Mouse (Mus musculus) kidney, embryonic 14.5 days (tissue): ENCODE measurements around the gene Actn1. TPM values are rescaled to one million over a fixed set of nuclear protein-coding genes. Genes with fewer than 3 reads are reported as not detected.
A peak's percentile ranks its signal among the peaks of the same experiment; 100 is the strongest.

Source experiments
- ATAC-seq: fragments of 200-750 bp; cut with Nextera tagmentation; 2 replicates; pipeline ENCODE4 v1.8.0; 2017; ENCODE audit warnings: moderate number of reproducible peaks, mild to moderate bottlenecking, moderate TSS enrichment, moderate library complexity; ENCODE audit not compliant: low FRiP score, low TSS enrichment
- H3K27ac ChIP-seq: fragments of 300-500 bp; sonication (generic); 2 replicates; pipeline ENCODE4 v1.5.1; 2014; ENCODE audit warnings: low read depth, mild to moderate bottlenecking, low read length, moderate library complexity, mixed read lengths
- H3K27me3 ChIP-seq: fragments of 300-500 bp; sonication (generic); 2 replicates; pipeline ENCODE4 v1.6.1; 2014; ENCODE audit warnings: mild to moderate bottlenecking, low read length; ENCODE audit not compliant: control insufficient read depth, insufficient read depth
- H3K36me3 ChIP-seq: fragments of 300-500 bp; sonication (generic); 2 replicates; pipeline ENCODE4 v1.6.1; 2014; ENCODE audit warnings: low read length, mixed read lengths; ENCODE audit not compliant: control insufficient read depth, insufficient read depth
- H3K4me1 ChIP-seq: fragments of 300-500 bp; sonication (generic); 2 replicates; pipeline ENCODE4 v1.6.1; 2014; ENCODE audit warnings: low read length, mixed read lengths; ENCODE audit not compliant: control insufficient read depth, insufficient read depth
- H3K4me2 ChIP-seq: fragments of 300-500 bp; sonication (generic); replicated peaks from 2 replicates; pipeline ENCODE4 v1.6.1; 2014; ENCODE audit warnings: low read depth, mild to moderate bottlenecking, low read length
- H3K4me3 ChIP-seq: fragments of 300-500 bp; sonication (generic); 2 replicates; pipeline ENCODE4 v1.5.1; 2014; ENCODE audit warnings: mild to moderate bottlenecking, low read length
- H3K9ac ChIP-seq: fragments of 300-500 bp; sonication (generic); 2 replicates; pipeline ENCODE4 v1.6.1; 2014; ENCODE audit warnings: low read depth, mild to moderate bottlenecking, low read length, moderate library complexity
- H3K9me3 ChIP-seq: fragments of 300-500 bp; sonication (generic); 2 replicates; pipeline ENCODE4 v1.6.1; 2016; ENCODE audit warnings: low read length; ENCODE audit not compliant: control insufficient read depth
- WGBS: fragments of 180-500 bp; shearing (Covaris S2); extraction: QIAGEN DNeasy Blood & Tissue Kit; methylation state at CpG from one replicate; pipeline ENCODE4 v1.1.7; 2014; 5-methylcytosine and 5-hydroxymethylcytosine counted together
- polyA plus RNA-seq: library from polyadenylated mRNA; unstranded; fragments of >200 nt; fragmentation: Nextera tagmentation; extraction: Ambion mirVana; gene quantifications from 2 replicates; pipeline ENCODE4 v1.2.1, GENCODE M21; 2014

The Actn1 gene
- polyA plus RNA-seq, 1 experiment from 2014 or later: 52.6 TPM

DNA sequence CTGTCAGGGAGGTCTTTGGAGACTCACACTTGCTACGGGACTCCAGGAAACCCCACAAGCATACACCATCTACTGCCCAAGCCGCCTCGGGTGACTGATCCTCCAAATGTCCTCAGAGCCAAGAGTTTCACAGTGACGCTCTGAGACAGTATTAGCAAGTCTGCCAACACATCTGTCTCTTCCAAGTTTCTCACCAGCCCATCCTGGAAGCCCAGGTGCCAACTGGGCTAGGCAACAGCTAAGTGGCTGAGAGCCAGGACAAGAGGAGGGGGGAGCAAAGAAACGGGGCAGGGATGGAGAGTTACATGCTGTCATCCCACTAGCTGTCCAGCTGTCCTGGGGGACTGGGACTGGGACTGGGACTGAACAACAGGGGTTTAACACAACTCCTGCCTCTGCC lies 13.1 kb downstream of the Actn1 start:
- Histone ChIP-seq H3K27me3 (no peaks in the 10 kb centered on the region), H3K27ac (no peak overlapping the region), H3K4me3 (no peak overlapping the region), H3K4me2 (no peak overlapping the region), H3K9ac (no peak overlapping the region), H3K9me3 (no peaks in the 10 kb centered on the region), H3K36me3 (0 out of 2 replicates have a peak, but pooled peaks cover 3% of the 10 kb centered on the region), H3K4me1 (peaks cover 37% of the 10 kb centered on the region)
- no peak for ATAC-seq
- 68% methylated on average over 5 of the region's 5 CpGs for WGBS

- 31% methylated on average over 2 of the region's 2 CpGs for WGBS
- peak; percentile 41; the same call in 1 of the 2 replicates for ATAC-seq
- no peak overlapping the region for H3K9ac ChIP-seq
- 0 out of 2 replicates have a peak, but pooled peaks cover 3% of the 10 kb centered on the region for H3K36me3 ChIP-seq
- H3K4me1 ChIP-seq: peaks cover 33% of the 10 kb centered on the region
- H3K27me3 ChIP-seq: no peaks in the 10 kb centered on the region
- H3K9me3 ChIP-seq: no peaks in the 10 kb centered on the region
- H3K27ac ChIP-seq: no peak overlapping the region
- H3K4me3 ChIP-seq: no peak overlapping the region
- H3K4me2 ChIP-seq: no peak overlapping the region
These were observed 13.7 kb downstream of the Actn1 start for GRCm38 (mm10) chr12:80246505-80246904.

DNA sequence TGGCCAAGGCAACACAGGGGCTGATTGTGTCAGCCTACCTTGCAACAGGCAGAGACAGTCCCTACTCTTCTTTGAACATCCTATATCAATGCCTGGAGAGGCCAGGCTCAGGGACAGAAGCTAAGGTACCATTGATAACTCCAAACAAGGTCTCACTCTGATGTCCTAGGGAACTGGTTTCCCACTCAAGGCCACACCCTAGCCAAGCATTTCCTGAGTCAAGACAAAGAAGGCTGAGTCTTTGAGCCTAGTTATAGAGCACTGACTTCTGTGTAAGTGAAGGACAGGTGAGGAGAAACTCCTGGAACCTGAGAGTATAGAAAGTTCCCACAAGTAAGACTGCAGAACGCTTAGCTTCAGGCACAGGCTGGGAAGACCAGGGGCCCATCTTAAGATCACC lies 15.4 kb downstream of the Actn1 start:
- no peaks in the 10 kb centered on the region for H3K27me3 ChIP-seq
- 92% methylated on average over 1 of the region's 1 CpGs for WGBS
- peaks cover 22% of the 10 kb centered on the region for H3K4me1 ChIP-seq
- no peak for ATAC-seq
- H3K27ac ChIP-seq: no peak overlapping the region
- H3K36me3 ChIP-seq: 0 out of 2 replicates have a peak, but pooled peaks cover 3% of the 10 kb centered on the region
- no peaks in the 10 kb centered on the region for H3K9me3 ChIP-seq
- no peak overlapping the region for H3K9ac ChIP-seq
- H3K4me3 ChIP-seq: no peak overlapping the region
- no peak overlapping the region for H3K4me2 ChIP-seq

GRCm38 (mm10) chr12:80244127-80244526 lies 16.0 kb downstream of the Actn1 start:
- H3K4me3 ChIP-seq: no peak overlapping the region
- 90% methylated on average over 6 of the region's 6 CpGs for WGBS
- H3K9me3 ChIP-seq: no peaks in the 10 kb centered on the region
- peaks cover 25% of the 10 kb centered on the region; the same call in 1 of the 2 replicates for H3K4me1 ChIP-seq
- H3K4me2 ChIP-seq: no peak overlapping the region
- H3K27ac ChIP-seq: no peak overlapping the region
- H3K36me3 ChIP-seq: 0 out of 2 replicates have a peak, but pooled peaks cover 3% of the 10 kb centered on the region
- no peaks in the 10 kb centered on the region for H3K27me3 ChIP-seq
- ATAC-seq: no peak
- H3K9ac ChIP-seq: no peak overlapping the region

GRCm38 (mm10) chr12:80243335-80243734 lies 16.8 kb downstream of the Actn1 start:
- Histone ChIP-seq H3K27ac (no peak overlapping the region), H3K9me3 (no peaks in the 10 kb centered on the region), H3K9ac (no peak overlapping the region), H3K4me1 (peaks cover 32% of the 10 kb centered on the region; the same call in 1 of the 2 replicates), H3K4me2 (no peak overlapping the region), H3K36me3 (0 out of 2 replicates have a peak, but pooled peaks cover 3% of the 10 kb centered on the region), H3K27me3 (no peaks in the 10 kb centered on the region), H3K4me3 (no peak overlapping the region)
- ATAC-seq: no peak
- 62% methylated on average over 4 of the region's 4 CpGs for WGBS

- H3K27ac ChIP-seq: peak overlapping the region; percentile 37; the same call in 1 of the 2 replicates
- 84% methylated on average over 5 of the region's 5 CpGs for WGBS
- H3K9ac ChIP-seq: no peak overlapping the region
- H3K27me3 ChIP-seq: no peaks in the 10 kb centered on the region
- no peak for ATAC-seq
- H3K9me3 ChIP-seq: no peaks in the 10 kb centered on the region
- no peak overlapping the region for H3K4me2 ChIP-seq
- peaks cover 3% of the 10 kb centered on the region; the same call in 1 of the 2 replicates for H3K36me3 ChIP-seq
- no peak overlapping the region for H3K4me3 ChIP-seq
- peaks cover 29% of the 10 kb centered on the region for H3K4me1 ChIP-seq
These were observed 20.7 kb downstream of the Actn1 start for GRCm38 (mm10) chr12:80239445-80239844.

- H3K27me3 ChIP-seq: no peaks in the 10 kb centered on the region
- no peak overlapping the region for H3K9ac ChIP-seq
- ATAC-seq: peak; percentile 53; the same call in 1 of the 2 replicates
- H3K9me3 ChIP-seq: no peaks in the 10 kb centered on the region
- H3K36me3 ChIP-seq: no peaks in the 10 kb centered on the region; the same call in 1 of the 2 replicates
- H3K4me2 ChIP-seq: no peak overlapping the region
- H3K27ac ChIP-seq: peak overlapping the region; percentile 37; the same call in 1 of the 2 replicates
- WGBS: 27% methylated on average over 3 of the region's 3 CpGs
- no peak overlapping the region for H3K4me3 ChIP-seq
- peaks cover 29% of the 10 kb centered on the region for H3K4me1 ChIP-seq
These were observed 21.6 kb downstream of the Actn1 start for GRCm38 (mm10) chr12:80238523-80238922.

- no peaks in the 10 kb centered on the region; the same call in 1 of the 2 replicates for H3K36me3 ChIP-seq
- no peak overlapping the region for H3K9ac ChIP-seq
- H3K9me3 ChIP-seq: no peaks in the 10 kb centered on the region
- no peak overlapping the region for H3K4me3 ChIP-seq
- no peak for ATAC-seq
- no peak overlapping the region for H3K27ac ChIP-seq
- H3K4me1 ChIP-seq: peaks cover 50% of the 10 kb centered on the region
- H3K4me2 ChIP-seq: no peak overlapping the region
- H3K27me3 ChIP-seq: no peaks in the 10 kb centered on the region
- 93% methylated on average over 1 of the region's 1 CpGs for WGBS
These were observed 24.9 kb downstream of the Actn1 start for GRCm38 (mm10) chr12:80235295-80235694.

GRCm38 (mm10) chr12:80234226-80234625 lies 25.9 kb downstream of the Actn1 start:
- 94% methylated on average over 3 of the region's 3 CpGs for WGBS
- H3K9me3 ChIP-seq: no peaks in the 10 kb centered on the region
- no peak overlapping the region for H3K4me3 ChIP-seq
- H3K4me1 ChIP-seq: peaks cover 52% of the 10 kb centered on the region
- H3K9ac ChIP-seq: no peak overlapping the region
- no peak overlapping the region for H3K27ac ChIP-seq
- H3K36me3 ChIP-seq: no peaks in the 10 kb centered on the region; the same call in 1 of the 2 replicates
- no peaks in the 10 kb centered on the region for H3K27me3 ChIP-seq
- H3K4me2 ChIP-seq: no peak overlapping the region
- ATAC-seq: no peak
